Mouse (Mus musculus) liver, postnatal 0 days (tissue): ENCODE measurements at regions not wholly inside any gene's neighbourhood (a gene's known extent, or its start where the extent isn't known, plus 50 kb on each side); places are given as distances from the start of the nearest gene placed in this dataset.

Source experiments
- CTCF ChIP-seq: sonication (generic); IDR thresholded peaks from 2 replicates; pipeline ENCODE4 v1.5.1; 2016; ENCODE audit warnings: antibody characterized with exemption, low read depth
- EP300 ChIP-seq: IDR thresholded peaks from 2 replicates; pipeline ENCODE4 v1.6.1; 2016; ENCODE audit warnings: antibody characterized with exemption, low read depth, mild to moderate bottlenecking

- TF ChIP-seq EP300 (no peak), CTCF (no peak)
These were observed 206.2 kb upstream of the Tnp1 start for GRCm38 (mm10) chr1:73221863-73222262.
